Mouse (Mus musculus): ENCODE data around the gene Fasn. TPM values are rescaled to one million over a fixed set of nuclear protein-coding genes. Genes with fewer than 3 reads are reported as not detected.
"Not testable (repeated sequence)": the region's sequence is repeated elsewhere in the genome, so short reads cannot be mapped to it uniquely, and the experiment has no call there.

The Fasn gene
- polyA plus RNA-seq, 1 experiment from 2014 or later, result 125 TPM

DNA sequence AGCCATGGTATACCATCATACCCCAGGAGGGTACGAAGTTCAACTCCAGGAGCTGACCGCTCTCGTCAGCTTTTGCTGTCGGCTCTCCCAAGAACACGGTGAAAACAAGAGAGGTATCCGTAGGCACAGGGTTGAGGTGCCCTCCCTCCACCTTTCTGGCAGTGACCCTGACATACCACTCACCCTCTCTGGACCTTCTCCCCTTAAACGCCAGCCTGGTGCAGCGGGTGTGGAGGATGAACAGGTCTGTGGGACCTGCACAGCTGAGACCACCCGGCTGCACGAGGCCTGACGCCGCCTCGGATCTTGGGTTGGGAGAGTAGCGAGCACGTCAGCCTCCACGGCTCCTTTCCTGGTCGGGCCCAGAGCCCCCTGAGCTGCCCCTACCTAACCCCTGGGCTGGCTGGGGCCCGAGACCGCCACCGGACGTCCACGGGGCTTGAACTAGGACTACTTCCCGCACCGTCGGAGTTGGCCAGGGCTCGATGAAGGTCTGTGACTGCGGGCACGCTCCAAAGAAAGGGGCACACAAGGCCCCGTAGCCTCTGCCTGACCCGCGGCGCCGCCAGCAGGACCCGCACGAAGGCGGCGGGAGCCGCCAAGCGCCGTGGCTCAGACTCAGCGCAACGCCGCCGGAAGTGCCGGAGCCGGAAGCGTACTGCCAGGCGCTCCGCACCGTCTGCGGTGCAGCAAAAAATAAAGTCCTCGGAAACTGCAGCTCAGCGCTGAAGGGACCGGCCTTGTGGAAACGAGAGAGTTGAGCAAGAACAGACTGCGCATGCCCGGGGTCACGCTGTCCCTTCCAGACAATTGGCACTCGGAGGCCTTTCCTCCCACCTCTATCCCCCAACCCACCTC is 28.4 kb downstream of the Fasn start, which contains the start of gene Dus1l:
TSS of gene Dus1l (minus strand) at position 648 of the 858 bp plus-strand sequence.
- Histone ChIP-seq H3K27ac (ENCODE audit: low read depth, low read length) (peak within 1 kb of the TSS; percentile 73; the same call in 1 of the 2 replicates), H3K9ac (ENCODE audit: low read length) (peak within 1 kb of the TSS; percentile 87), H3K4me1 (ENCODE audit: control insufficient read depth, insufficient read depth, low read length) (peaks cover 7% of the 10 kb centered on the region), H3K36me3 (ENCODE audit: control insufficient read depth, insufficient read depth, low read length) (peaks cover 20% of the 10 kb centered on the region), H3K4me3 (ENCODE audit: low read depth, low read length) (peak within 1 kb of the TSS; percentile 99), H3K27me3 (ENCODE audit: control insufficient read depth, insufficient read depth, low read length) (no peaks in the 10 kb centered on the region), H3K4me2 (ENCODE audit: low read depth) (peak within 1 kb of the TSS; percentile 97), H3K9me3 (ENCODE audit: control insufficient read depth, low read length) (no peaks in the 10 kb centered on the region)
- 3% methylated on average over 59 of the region's 59 CpGs for WGBS
- ATAC-seq (ENCODE audit: insufficient read depth, low FRiP score, low TSS enrichment) (peak; percentile 86), DNase-seq (ENCODE audit: low spot score) (peak; percentile 98)

DNA sequence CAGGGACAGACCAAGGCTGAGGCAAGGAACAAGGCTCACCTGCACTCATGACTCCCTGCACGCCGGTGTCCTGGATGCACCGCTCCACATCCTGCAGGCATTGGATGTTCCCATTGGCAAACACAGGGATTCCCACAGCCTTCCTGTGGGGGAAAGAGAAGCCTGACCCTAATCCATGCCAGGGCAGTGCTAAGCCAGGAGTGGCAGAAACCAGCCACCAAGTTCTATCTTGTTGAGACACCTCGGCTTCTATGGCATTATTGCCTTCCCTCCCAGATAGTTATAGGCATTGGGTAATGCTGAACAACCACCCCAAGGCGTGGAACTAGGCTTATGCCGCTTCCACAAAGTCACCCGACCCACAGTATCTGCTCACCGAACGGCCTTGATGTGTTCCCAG is 31.7 kb downstream of the Fasn start:
- H3K9me3 ChIP-seq (ENCODE audit: control insufficient read depth, low read length), result no peaks in the 10 kb centered on the region
- H3K9ac ChIP-seq (ENCODE audit: low read length), result no peak overlapping the region
- no peaks in the 10 kb centered on the region for H3K27me3 ChIP-seq (ENCODE audit: control insufficient read depth, insufficient read depth, low read length)
- peaks cover 7% of the 10 kb centered on the region for H3K4me1 ChIP-seq (ENCODE audit: control insufficient read depth, insufficient read depth, low read length)
- 98% methylated on average over 9 of the region's 9 CpGs for WGBS
- ATAC-seq (ENCODE audit: insufficient read depth, low FRiP score, low TSS enrichment) (no peak), DNase-seq (ENCODE audit: low spot score) (no peak)
- no peak overlapping the region for H3K4me2 ChIP-seq (ENCODE audit: low read depth)
- H3K36me3 ChIP-seq (ENCODE audit: control insufficient read depth, insufficient read depth, low read length), result peaks cover 32% of the 10 kb centered on the region
- no peak overlapping the region for H3K4me3 ChIP-seq (ENCODE audit: low read depth, low read length)
- no peak overlapping the region for H3K27ac ChIP-seq (ENCODE audit: low read depth, low read length)

DNA sequence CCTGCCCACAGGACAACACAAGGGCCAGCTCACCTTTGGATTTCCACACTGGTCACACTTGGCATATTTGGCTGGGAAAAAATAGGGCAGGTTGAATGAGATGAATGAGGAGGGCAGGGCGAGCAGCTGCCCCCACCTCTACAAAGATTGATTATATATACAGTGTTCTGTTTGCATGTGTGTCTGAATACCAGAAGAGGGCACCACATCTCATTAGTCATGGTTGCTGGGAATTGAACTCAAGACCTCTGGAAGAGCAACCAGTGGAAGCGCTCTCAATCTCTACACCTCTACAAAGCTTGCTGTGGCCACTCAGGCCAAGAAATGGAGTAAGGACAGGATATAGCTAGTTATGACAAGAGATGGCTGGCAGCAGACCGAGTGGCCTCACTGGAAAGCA is 34.5 kb downstream of the Fasn start:
- no peak overlapping the region for H3K27ac ChIP-seq (ENCODE audit: low read depth, low read length)
- DNase-seq (ENCODE audit: low spot score) (no peak), ATAC-seq (ENCODE audit: insufficient read depth, low FRiP score, low TSS enrichment) (no peak)
- WGBS, result 92% methylated on average over 3 of the region's 3 CpGs
- H3K4me1 ChIP-seq (ENCODE audit: control insufficient read depth, insufficient read depth, low read length), result peaks cover 7% of the 10 kb centered on the region
- H3K9ac ChIP-seq (ENCODE audit: low read length), result no peak overlapping the region
- no peak overlapping the region for H3K4me2 ChIP-seq (ENCODE audit: low read depth)
- no peaks in the 10 kb centered on the region for H3K9me3 ChIP-seq (ENCODE audit: control insufficient read depth, low read length)
- H3K27me3 ChIP-seq (ENCODE audit: control insufficient read depth, insufficient read depth, low read length), result no peaks in the 10 kb centered on the region
- H3K4me3 ChIP-seq (ENCODE audit: low read depth, low read length), result no peak overlapping the region
- peaks cover 33% of the 10 kb centered on the region for H3K36me3 ChIP-seq (ENCODE audit: control insufficient read depth, insufficient read depth, low read length)

DNA sequence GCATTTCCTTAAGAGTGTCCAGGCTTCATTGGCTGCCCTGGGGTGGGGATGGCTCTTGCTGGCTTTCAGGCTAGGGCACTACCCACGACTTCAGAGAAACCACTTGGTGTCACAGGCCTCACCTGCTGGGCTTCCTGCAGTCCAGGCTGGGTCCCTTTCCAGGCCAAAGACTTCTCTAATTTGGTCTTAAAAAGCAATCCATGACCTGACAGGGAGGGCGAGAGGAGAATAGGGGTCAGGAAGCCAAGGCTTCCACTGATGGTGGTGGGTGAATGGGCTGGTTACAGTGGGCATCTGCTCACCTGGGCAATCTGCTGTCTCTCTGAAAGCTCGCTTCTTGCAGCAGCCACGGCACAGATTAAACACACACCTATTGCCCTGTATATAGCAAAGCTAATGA is 35.0 kb downstream of the Fasn start:
- Histone ChIP-seq H3K9ac (ENCODE audit: low read length) (no peak overlapping the region), H3K36me3 (ENCODE audit: control insufficient read depth, insufficient read depth, low read length) (peaks cover 33% of the 10 kb centered on the region), H3K4me3 (ENCODE audit: low read depth, low read length) (no peak overlapping the region), H3K27ac (ENCODE audit: low read depth, low read length) (no peak overlapping the region), H3K27me3 (ENCODE audit: control insufficient read depth, insufficient read depth, low read length) (no peaks in the 10 kb centered on the region), H3K9me3 (ENCODE audit: control insufficient read depth, low read length) (no peaks in the 10 kb centered on the region), H3K4me2 (ENCODE audit: low read depth) (no peak overlapping the region), H3K4me1 (ENCODE audit: control insufficient read depth, insufficient read depth, low read length) (peaks cover 7% of the 10 kb centered on the region)
- no peak for DNase-seq (ENCODE audit: low spot score)
- 85% methylated on average over 4 of the region's 4 CpGs for WGBS
- ATAC-seq (ENCODE audit: insufficient read depth, low FRiP score, low TSS enrichment), result no peak

DNA sequence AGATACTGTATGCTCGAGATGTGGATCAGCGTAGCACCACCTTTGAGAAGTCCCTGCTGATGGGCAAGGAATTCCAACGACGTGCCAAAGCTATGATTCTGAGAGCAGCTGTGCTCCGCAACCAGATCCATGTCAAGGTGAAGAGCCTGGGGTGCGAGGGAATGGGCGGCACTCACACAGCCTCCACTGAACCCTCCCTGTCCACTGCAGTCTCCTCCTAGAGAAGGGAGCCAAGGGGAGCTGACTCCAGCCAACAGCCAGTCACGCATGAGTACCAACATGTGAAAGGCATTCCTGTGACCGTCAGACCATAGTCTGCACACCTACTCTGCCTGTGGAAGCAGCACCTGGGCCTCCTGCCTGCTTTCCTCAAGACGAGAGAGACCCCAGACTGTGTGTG is 35.9 kb downstream of the Fasn start:
- H3K9ac ChIP-seq (ENCODE audit: low read length); H3K27ac ChIP-seq (ENCODE audit: low read depth, low read length); H3K9me3 ChIP-seq (ENCODE audit: control insufficient read depth, low read length); H3K27me3 ChIP-seq (ENCODE audit: control insufficient read depth, insufficient read depth, low read length); H3K4me3 ChIP-seq (ENCODE audit: low read depth, low read length); H3K4me1 ChIP-seq (ENCODE audit: control insufficient read depth, insufficient read depth, low read length); ATAC-seq (ENCODE audit: insufficient read depth, low FRiP score, low TSS enrichment); H3K4me2 ChIP-seq (ENCODE audit: low read depth); DNase-seq (ENCODE audit: low spot score): not testable (repeated sequence)
- peaks cover 32% of the 10 kb centered on the region for H3K36me3 ChIP-seq (ENCODE audit: control insufficient read depth, insufficient read depth, low read length)
- 89% methylated on average over 9 of the region's 10 CpGs for WGBS

GRCm38 (mm10) chr11:120785145-120785544 is 39.2 kb downstream of the Fasn start:
- no peaks in the 10 kb centered on the region for H3K27me3 ChIP-seq (ENCODE audit: control insufficient read depth, insufficient read depth, low read length)
- ATAC-seq (ENCODE audit: insufficient read depth, low FRiP score, low TSS enrichment), result no peak
- no peak for DNase-seq (ENCODE audit: low spot score)
- peaks cover 12% of the 10 kb centered on the region for H3K4me1 ChIP-seq (ENCODE audit: control insufficient read depth, insufficient read depth, low read length)
- H3K27ac ChIP-seq (ENCODE audit: low read depth, low read length), result no peak overlapping the region; the same call in 1 of the 2 replicates
- peak overlapping the region; percentile 98 for H3K4me3 ChIP-seq (ENCODE audit: low read depth, low read length)
- peak overlapping the region; percentile 98 for H3K4me2 ChIP-seq (ENCODE audit: low read depth)
- 45% methylated on average over 9 of the region's 9 CpGs for WGBS
- H3K9me3 ChIP-seq (ENCODE audit: control insufficient read depth, low read length), result no peaks in the 10 kb centered on the region
- H3K9ac ChIP-seq (ENCODE audit: low read length), result peak overlapping the region; percentile 91
- H3K36me3 ChIP-seq (ENCODE audit: control insufficient read depth, insufficient read depth, low read length), result peaks cover 11% of the 10 kb centered on the region

GRCm38 (mm10) chr11:120784064-120784791 is 40.1 kb downstream of the Fasn start, which contains the start of the genes Rfng and Gps1:
Gene Rfng (minus strand): TSS chr11:120784207.
Gene Gps1 (plus strand): TSS chr11:120784272.
- H3K36me3 ChIP-seq (ENCODE audit: control insufficient read depth, insufficient read depth, low read length), result peaks cover 4% of the 10 kb centered on the region
- peaks cover 12% of the 10 kb centered on the region for H3K4me1 ChIP-seq (ENCODE audit: control insufficient read depth, insufficient read depth, low read length)
- DNase-seq (ENCODE audit: low spot score) (peak; percentile 86), ATAC-seq (ENCODE audit: insufficient read depth, low FRiP score, low TSS enrichment) (peak; percentile 80)
- peak within 1 kb of the TSS; percentile 64 for H3K27ac ChIP-seq (ENCODE audit: low read depth, low read length)
- WGBS, result under 1% methylated on average over 79 of the region's 107 CpGs
- H3K4me2 ChIP-seq (ENCODE audit: low read depth), result peak within 1 kb of the TSS; percentile 98
- no peaks in the 10 kb centered on the region for H3K9me3 ChIP-seq (ENCODE audit: control insufficient read depth, low read length)
- peak within 1 kb of the TSS; percentile 91 for H3K9ac ChIP-seq (ENCODE audit: low read length)
- no peaks in the 10 kb centered on the region for H3K27me3 ChIP-seq (ENCODE audit: control insufficient read depth, insufficient read depth, low read length)
- peak within 1 kb of the TSS; percentile 98 for H3K4me3 ChIP-seq (ENCODE audit: low read depth, low read length)

- peak overlapping the region; percentile 98 for H3K4me3 ChIP-seq (ENCODE audit: low read depth, low read length)
- peaks cover 12% of the 10 kb centered on the region for H3K4me1 ChIP-seq (ENCODE audit: control insufficient read depth, insufficient read depth, low read length)
- peaks cover 2% of the 10 kb centered on the region; the same call in 1 of the 2 replicates for H3K36me3 ChIP-seq (ENCODE audit: control insufficient read depth, insufficient read depth, low read length)
- peak overlapping the region; percentile 98 for H3K4me2 ChIP-seq (ENCODE audit: low read depth)
- H3K9ac ChIP-seq (ENCODE audit: low read length), result peak overlapping the region; percentile 91
- 1% methylated on average over 41 of the region's 42 CpGs for WGBS
- ATAC-seq (ENCODE audit: insufficient read depth, low FRiP score, low TSS enrichment) (peak; percentile 48; the same call in 1 of the 2 replicates), DNase-seq (ENCODE audit: low spot score) (no peak)
- H3K27me3 ChIP-seq (ENCODE audit: control insufficient read depth, insufficient read depth, low read length), result no peaks in the 10 kb centered on the region
- no peaks in the 10 kb centered on the region for H3K9me3 ChIP-seq (ENCODE audit: control insufficient read depth, low read length)
- 0 out of 2 replicates have a peak overlapping the region, but pooled peaks have one; percentile 64 for H3K27ac ChIP-seq (ENCODE audit: low read depth, low read length)
Measured at GRCm38 (mm10) chr11:120783426-120784063, 40.8 kb downstream of the Fasn start.

Measured in neural tube, embryonic 11.5 days (tissue).